Mouse (Mus musculus) megakaryocyte-erythroid progenitor cell, adult 5-6 weeks (primary cell): ENCODE data around the gene Cep19. TPM values are rescaled to one million over a fixed set of nuclear protein-coding genes. Genes with fewer than 3 reads are reported as not detected.
"Not testable (repeated sequence)": the region's sequence is repeated elsewhere in the genome, so short reads cannot be mapped to it uniquely, and the experiment has no call there.

Experiments used
- ATAC-seq: replicated peaks from 2 replicates; pipeline ENCODE4 v1.8.0; 2016; ENCODE audit warnings: mild to moderate bottlenecking, inconsistent platforms; ENCODE audit not compliant: severe bottlenecking, poor library complexity, low FRiP score, low TSS enrichment
- total RNA-seq, 2 experiments: library from RNA; stranded (forward) in 1 of 2; stranded (reverse) in 1 of 2; fragments of 200-1000, 215-1000 nt in 1 of 2; fragments of >200 nt in 1 of 2; fragmentation: Nextera tagmentation in 1 of 2; gene quantifications; 2 replicates each; pipeline ENCODE4 v1.2.3; 2014 to 2017

Cep19 gene
- total RNA-seq (2014; fragmentation: Nextera tagmentation), result 8.0 and 11.6 TPM in 2 replicates
- 11.7 and 19.5 TPM in 2 replicates for total RNA-seq (2017)

DNA sequence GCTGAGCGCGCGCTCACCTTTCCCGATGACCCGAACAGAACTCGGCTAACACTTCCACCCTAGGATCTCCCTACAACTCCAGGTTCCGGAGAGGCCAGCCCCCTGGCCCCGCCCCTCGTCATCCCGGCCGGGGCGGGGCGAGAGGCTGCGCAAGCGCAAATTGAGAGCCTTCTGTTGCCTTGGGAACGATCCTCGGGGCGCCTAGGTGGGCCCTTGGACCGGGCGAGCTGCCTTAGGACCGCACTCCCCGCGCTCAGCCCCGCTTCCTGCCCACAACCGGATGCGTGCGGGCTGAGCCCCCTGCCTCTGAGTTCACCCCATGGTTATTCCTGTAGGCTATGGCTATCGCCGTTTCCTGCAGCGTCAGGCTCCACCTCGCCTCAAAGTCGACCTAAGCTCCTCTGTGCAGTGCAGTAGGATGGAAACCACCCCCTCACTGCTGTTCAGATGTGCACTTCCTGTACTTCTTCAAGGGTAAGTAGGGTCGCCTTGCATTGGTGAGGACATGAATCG is at the start of gene Cep19, which contains the start of gene Pigx:
Cep19 (plus strand) TSS at position 163 of the 513 bp plus-strand sequence.
Pigx (minus strand) TSS at position 103 of the 513 bp plus-strand sequence.
- ATAC-seq, result peak; percentile 95

DNA sequence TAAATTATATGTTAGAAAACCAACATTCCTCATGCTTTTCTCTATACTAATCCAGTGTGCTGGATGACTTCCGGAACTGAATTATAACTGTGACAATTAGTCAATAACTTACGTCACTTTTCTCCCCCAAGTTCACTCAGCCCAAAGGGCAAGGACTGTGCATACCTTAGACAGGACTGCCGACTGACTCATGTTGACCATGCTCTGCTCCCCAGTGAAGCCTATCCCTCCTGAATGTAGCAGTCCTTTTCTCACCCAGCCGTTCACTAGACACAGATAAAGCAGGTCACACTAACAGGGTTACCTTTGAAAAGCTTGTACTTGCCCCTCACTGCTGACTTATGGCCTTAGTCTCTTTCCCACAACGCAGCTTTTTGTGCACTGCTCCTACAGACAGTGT is 40.8 kb upstream of the Cep19 start:
- ATAC-seq, result no peak

DNA sequence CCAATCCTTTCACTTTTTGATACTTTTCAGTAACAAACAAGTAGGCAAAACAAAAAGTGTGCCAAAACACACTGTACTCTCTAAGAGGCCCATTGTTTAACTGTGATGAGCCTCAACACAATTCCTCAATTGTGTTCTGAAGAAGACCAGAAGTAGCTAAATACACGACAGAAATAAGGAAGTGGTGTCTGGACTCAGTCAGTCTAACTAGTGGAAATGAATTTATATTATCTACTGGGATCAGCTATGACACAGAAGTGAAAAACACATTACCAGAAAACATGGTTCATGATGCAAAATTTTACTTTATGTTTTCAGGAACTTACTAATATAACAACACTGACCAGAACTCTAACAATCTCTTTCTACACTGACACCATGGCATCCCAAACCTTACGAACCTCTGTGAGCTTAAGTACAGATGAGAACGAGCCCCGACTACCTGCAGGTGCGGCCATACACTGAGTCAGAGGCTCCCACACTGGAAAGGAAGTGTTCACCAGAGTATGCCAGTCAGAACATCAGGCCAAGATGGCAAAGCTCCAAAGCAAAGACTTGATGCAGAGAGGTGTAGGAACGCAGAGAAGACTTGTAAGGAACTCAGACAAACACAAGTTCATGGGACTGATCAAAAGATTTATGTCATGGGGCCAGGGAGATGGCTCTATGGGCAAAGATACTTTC is 39.6 kb upstream of the Cep19 start:
- ATAC-seq, result no peak

DNA sequence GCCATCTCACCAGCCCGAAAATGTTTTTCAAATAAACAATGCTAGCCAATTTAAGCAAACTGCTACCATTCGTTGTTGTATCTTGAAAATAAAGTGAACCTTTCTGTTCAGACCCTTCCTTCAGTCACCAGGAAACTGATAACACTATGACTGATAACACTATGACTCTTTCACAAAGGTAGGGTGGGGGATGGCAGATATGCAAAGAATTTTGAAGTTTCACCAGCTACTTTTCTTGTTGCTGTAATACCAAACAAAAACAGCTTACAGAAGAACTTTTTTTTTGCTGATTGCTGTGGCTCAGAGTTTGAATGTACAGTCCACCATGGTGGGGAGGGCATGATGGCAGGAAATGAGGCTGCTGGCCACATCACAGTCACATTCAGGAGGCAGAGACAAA is 37.4 kb upstream of the Cep19 start:
- no peak for ATAC-seq

DNA sequence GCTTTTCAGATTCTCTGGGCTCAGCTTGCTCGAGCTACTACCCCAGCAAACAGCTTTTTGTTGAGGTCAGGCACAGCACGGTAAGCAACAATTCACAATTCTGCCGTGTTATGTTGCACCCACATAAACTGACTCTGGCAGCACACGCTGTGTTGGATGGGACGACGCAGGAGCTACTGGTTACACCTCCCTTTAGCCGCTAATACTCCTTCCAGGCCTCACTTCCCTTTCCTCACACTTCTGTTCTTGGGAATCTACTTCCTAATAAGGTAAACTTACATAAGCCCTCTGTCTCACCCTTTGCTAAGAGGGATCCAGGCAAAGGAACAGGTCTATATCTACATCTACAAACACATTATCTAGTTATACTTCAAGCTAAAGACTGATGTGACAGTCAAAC is 35.7 kb upstream of the Cep19 start:
- ATAC-seq, result no peak

DNA sequence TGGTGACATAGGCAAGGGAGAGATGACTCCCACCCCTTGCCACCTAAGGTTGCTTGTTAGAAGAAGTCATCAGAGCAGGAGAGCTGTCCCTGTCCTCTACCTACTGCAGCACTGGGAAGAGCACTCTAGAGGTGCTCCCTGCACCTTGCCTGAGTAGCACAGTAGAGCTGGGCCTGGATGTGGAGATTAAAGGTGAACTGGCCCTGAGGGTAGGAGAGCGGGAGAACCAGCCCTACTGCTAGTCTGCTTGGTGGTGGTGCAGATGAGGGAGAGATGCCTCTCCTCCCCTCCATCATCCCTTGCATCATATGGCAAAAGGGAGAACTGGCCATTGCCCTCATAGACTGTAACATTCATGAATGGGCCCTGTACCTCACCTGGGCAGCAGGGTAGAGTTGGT is 32.7 kb upstream of the Cep19 start:
- no peak for ATAC-seq

DNA sequence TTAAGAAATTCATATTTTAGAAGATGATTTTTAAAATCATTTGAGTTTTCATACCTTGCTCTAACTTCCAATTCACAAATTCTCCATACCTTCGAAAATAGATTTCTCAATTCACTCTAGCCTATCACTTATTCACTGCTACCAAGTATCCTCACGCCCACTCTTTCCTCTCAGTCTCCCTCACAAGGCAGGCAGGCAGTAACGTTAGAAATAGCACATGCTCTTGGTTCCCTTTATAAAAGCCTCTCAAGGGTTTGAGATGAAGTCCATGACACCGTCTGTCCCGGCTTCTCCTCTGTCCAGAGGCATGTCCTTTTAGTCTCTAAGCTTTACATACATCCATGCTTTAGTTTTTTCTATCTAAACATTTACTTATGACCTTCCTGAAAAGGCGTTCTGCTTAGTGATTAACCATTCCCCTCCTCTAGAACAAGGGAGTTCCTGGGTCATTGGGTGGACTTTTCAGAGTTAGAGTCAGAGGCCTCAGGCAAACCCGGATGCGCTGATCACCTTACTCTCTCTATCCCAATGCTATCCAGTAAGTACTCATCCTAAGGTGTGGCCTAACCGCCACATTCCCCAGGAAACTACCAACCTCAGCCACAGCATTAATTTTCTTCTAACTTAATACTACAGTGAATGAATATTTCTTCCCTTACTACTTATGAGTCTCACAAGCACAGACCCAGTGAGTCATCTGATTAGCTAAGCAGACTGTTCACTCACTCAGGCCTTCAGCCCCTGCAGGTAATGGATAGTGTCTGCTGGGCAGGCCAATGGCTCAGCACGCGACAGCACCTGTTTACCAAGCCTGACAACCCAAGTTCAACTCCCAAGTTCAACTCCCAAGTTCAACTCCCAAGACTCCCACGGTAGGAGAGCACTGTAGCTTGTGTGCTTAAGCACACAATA is 31.0 kb upstream of the Cep19 start:
- no peak for ATAC-seq

DNA sequence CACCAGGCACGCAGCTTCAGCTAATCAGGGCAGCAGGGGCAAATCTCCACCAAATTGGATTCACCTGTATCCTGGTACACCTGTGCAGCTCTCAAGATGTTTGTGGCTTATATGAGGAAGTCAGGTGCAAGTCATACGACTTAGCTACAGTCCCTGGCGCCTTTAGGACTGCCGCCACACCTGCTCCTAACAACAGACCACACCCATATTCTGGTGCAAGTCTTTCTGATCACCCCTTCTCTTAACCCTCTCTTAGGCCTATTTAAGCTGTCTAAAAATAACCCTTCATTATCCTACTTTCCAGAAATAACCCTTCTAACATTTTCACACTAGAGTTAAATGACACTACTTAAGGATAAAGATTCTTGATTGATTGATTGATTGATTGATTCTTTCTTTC is 29.5 kb upstream of the Cep19 start:
- not testable (repeated sequence) for ATAC-seq

DNA sequence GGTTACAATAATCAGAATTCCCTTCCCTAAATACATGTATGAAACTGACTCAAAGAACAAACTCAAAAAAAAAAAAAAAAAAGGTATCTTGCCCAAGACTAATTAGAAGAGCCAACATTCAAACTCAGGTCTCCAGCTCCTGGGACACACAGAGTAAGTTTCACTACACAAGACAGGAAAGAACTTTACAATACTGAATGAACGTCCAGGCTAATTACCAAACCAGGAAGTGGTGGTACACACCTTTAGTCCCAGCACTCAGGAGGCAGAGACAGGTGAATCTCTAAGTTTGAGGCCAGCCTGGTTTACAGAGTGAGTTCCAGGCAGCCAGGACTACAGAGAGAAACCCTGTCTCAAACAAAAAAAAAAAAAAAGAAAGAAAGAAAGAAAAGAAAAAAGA is 23.8 kb upstream of the Cep19 start:
- ATAC-seq, result no peak

DNA sequence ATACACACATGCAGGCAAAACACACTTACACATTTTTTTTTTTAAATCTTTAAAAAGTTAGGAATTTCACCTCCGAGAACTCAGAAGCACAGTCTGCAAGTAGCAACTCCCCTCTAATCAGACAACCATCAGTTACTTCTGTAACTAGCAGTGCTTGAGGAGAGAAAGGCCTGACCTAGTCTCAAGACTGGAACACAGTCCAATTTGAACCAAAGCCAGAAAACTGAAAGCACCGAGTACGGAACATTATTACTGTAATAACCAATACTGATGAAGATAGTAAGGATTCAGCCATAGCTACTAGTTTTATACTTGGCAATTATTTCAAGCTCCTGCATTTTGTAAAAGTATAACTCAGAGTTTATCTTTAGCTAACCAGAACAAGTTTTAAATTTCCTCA is 23.2 kb upstream of the Cep19 start:
- no peak for ATAC-seq

DNA sequence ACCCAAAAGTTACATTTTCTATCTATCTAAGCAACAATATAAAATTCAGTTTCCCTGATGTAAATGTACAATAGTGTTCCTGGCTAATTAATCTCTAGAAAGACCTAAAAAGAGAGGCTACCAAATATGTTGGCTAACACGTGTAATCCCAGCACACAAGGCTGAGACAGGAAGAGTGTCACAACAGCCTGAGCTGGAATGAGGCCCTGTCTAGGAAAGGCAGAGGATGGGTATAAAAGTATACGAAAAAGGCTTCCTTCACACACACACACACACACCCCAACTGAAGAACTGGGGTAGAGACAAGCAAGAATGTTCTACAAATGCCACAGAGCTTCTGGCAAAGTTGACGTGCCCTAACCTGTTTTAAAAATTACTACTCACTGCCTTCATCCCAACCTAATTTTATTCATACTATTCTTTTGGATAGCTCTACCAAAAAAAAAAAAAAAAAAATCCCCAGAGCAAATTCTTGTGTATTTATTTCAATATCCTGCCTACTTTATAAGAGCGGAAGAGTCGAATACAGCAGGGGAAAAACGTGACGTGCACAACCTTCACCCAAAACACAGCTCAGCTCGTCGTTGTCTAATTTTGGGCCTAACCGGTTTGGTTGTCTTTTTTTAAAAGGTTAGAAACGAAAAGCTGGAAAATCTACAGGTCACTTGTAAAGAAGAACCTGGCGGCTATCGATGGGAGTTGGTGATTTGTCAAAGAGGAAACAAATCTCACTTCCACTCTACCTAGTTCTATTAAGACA is 21.8 kb upstream of the Cep19 start:
- no peak for ATAC-seq

DNA sequence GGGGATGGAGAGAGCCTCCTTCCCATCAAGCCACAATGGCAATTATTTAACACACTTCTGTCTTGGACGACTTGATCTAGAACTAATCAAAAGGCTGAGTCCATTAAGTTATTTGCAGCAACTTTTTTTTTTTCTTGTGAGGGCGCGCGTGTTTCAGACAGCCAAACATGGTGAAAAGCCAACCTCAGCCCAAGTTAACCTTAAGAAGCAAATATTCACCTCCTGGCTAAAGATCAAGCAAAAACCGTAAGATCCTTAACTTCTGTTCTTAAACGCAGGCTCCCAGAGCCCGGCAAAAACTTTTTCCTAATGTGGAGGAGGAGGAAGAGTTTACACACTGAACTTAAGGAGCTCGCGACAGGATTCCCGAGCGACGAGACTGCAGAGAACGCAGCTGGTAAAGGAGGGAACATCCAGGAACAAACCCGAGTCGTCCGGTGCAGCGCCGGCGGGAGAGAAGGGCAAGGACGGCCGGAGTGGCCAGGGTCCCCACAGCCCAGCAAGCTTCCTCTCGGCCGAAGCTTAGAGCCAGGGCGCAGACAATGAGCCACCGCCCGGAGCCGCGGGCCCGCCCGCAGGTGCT is 21.1 kb upstream of the Cep19 start:
- peak; percentile 12; the same call in 1 of the 2 replicates for ATAC-seq

DNA sequence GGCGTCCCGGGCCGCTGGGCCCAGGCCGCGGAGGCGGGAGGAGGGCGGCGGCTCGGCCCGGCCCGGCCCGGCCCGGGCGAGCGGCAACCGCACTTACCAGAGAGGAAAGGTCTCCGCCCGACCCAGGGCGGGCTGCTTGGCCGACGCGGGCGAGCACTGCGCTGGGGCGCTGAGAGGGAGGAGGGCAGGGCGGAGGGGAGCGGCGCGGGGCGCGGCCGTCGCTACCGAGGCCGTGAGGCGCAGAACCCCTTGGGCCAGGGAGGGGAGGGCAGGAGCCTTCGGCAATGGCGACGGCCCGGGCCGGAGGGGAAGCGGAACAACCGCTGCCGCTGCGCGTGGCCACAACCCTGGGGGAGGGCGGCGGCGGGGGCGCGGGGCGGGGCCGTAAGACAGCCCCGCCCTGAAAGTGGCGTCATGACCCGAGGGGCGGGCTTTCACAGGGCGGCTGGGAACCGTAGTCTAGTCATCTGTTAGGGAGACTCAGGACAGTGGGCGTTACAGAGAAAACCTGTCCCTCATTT is 20.5 kb upstream of the Cep19 start, which contains the start of gene Pak2:
Pak2 (minus strand) TSS at position 352 of the 521 bp plus-strand sequence.
- peak; percentile 90 for ATAC-seq

DNA sequence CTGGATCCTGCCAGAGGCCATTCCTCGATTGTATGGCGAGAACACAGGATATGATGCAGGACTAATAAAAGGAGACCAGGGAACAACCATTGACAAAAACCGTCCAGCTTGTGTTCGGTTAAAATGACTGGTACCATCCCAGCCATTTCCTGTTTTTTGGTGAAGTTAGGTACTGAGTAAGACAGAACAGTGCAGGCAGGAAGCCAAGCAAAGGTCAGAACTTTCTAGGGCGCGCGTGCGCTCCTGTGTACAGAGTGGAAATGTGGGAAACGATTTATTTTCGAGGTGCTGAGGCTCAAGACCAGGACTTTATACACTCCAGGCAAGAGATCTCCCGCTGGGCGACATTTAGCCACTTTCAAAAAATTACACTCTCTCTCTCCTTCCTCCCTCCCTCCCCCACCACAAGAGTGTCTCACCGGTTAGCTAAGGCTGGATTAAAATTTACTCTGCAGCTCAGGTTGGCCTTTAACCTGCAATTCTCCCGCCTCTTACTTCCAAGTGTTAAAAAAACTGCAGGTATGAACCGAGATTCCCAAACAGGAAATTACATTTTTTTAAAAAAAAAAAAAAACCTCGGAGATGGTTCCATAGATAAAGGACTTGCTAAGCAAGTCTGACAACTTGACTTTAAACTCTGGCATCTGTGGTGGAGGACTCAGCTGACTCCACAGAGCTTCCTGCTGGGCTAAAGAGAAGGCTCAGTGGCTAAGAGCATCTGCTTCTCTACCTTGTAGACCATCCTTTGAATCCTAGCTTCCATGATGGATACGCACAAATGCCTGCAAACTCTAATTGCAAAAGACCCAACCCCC is 11.8 kb upstream of the Cep19 start:
- no peak for ATAC-seq

DNA sequence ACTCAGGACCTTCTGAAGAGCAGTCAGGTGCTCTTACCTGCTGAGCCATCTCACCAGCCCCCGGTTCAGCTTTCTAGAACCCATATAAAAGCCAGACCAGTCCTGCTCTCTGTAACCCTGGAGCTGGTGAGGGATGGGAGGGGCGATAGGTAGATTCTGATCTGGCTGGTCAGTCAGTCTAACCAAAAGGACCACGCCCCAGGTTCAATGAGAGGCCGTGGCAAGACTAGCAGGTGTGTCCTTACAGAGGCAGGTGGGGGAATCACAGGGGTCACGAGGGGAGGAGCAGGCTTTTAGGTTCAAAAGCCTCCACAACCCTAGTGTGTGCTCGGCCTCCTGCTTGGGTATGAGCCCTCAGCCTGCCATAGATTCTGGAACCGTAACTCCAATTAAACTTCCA is 8.1 kb upstream of the Cep19 start:
- no peak for ATAC-seq

DNA sequence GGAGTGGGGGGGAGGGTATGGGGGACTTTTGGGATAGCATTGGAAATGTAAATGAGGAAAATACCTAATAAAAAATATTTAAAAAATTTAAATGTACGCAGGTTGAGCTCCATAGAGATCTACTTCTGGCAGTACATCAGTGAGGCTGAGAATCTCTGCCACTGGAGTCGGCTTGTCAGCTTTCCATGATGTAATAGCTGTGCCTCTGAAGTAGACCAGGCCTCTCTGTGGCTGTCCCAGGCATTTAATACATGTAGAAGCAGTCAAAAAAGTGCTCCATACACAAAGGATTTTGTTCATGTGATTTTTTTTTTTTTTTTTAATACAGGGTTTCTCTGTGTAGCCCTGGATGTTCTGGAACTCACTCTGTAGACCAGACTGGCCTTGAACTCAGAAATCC is 1.8 kb upstream of the Cep19 start:
- ATAC-seq, result not testable (repeated sequence)

DNA sequence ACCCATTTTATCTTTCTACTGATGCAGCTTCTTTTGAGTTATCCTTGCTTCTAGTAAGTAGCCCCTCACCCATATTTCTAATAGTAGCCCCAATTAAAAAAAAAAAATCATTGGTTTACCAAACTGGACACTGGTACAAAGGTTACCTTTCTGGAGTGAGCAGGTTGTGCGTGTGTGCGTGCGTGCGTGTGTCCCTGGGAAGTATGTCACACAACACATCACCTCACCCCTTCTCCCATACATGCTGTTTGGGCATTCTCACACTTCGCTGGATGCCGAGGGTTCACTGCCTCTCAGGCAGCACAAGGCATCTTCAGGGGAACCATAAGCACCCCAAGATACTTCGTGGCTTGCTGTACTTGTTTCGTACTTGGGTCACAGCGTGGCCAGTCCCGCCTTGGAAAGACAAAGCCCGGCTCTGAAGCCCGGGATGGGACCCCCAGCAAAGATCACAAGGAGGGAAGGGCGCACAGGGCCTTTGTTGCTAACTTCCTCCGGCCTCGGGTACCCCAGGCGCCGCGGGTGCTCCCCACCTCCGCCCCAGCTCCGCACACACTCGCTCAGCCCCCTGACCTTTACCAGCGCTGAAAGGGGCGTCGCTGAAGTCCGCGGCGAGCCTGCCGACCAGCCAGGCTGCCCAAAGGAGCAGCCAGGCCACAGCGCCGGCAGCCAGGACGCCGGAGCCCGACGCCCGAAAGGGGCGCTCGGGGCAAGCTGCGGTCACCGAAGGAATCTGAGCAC is 533 bp upstream of the Cep19 start:
- peak; percentile 56 for ATAC-seq

DNA sequence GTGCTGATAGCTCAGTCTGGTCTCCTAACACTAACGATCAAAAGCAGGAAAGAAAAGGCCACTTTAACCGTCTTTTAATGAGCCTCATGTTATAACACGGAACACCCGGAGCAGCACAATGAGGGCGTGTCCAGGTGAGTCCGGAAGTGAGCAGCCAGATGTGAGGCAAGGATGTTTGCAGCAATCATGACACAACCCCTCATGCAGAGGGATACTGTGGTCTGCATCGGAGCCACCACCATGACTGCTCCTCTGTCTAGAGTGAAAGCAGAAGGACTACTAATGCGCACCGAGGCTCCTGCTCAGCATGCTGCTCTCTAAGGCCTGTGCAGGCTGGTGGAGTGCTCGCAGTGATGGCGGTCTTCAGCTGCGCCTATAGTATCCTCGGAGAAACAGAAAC is 2.7 kb downstream of the Cep19 start:
- ATAC-seq, result no peak
